Mouse (Mus musculus) heart, adult 11 months (tissue): ENCODE data around the gene Iffo1.
A peak's percentile ranks its signal among the peaks of the same experiment; 100 is the strongest.

Source experiments
- DNase-seq: peaks from one replicate; pipeline ENCODE4 v3.0.0; 2022

Iffo1 gene

DNA sequence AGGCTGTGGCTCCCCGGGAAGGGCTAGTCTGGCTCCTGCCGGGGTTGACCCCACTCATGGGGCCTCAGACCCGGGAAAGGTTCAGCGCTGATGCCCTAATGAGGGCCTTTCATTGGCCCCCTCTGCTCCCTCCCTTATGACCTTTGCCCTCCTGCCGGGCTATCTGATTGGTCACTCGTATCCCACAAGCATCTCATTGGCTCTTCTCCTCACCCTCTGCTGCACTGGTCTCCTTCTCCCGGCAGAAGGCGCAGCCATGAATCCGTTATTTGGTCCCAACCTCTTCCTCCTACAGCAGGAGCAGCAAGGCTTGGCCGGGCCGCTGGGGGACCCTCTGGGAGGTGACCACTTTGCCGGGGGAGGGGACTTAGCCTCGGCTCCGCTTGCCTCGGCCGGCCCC lies at the start of gene Iffo1:
TSS of gene Iffo1 (plus strand) at position 241 of the 400 bp plus-strand sequence.
- peak; percentile 100 for DNase-seq

DNA sequence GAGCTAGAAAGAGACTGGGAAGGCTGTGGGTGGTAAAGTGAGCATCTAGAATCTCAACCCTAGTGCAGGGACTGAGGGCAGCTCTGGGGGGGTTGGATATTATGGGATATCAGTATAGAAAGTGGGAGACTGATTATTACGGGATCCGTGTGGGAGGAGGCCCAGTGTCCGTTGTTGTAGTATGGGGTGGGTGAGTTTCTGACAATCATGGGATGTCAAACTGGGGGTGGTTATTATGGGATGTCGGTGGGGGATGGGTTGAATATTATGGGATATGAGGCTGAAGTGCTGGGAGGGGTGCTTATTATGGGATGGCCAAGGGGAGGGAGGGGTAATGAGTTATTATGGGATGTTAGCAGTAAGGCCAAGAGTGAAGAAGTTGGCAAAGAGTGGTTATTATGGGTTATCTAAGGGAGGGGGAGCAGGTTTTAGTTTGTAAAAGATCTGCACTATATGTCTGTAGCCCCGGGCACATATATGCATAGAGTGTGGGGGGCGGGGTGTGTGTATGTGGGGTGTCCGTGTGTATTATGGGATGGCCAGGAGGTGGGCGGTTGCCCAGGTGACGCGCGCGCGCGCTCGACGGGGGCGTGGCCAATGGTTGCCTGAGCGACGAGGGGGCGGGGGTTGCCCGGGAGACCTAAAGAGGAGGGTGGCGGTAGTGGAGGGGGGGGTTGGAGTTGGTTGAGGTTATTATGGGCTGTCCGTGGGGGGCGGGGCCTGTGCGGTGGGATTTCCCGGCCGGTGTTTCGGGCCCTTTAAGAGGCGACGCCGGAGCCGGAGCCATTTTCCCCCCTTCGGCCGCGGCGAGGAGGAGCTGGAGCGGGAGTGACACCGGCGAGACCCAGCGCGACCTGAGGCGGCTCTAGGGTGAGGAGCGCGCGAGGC lies 49.4 kb upstream of the Iffo1 start, which contains the start of gene Chd4:
TSS of gene Chd4 (plus strand) at position 591 of the 888 bp plus-strand sequence.
- peak; percentile 99 for DNase-seq

DNA sequence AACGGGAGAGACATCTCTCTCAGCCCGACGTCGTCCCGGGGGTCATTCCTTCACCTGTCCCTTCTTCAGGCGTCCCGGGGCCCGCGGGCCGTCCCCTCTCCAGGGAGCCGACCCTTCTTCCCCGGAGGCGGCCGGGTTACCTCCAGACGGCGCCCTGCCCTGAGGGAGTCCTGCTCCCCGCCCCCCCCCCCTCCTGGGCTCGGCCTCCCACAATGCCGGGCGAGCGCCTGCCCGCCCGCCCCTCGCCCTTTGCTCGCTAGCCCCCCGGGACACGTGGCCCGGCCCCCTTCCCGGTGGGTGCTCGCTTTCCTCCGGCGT lies 48.8 kb upstream of the Iffo1 start:
- DNase-seq = no peak

DNA sequence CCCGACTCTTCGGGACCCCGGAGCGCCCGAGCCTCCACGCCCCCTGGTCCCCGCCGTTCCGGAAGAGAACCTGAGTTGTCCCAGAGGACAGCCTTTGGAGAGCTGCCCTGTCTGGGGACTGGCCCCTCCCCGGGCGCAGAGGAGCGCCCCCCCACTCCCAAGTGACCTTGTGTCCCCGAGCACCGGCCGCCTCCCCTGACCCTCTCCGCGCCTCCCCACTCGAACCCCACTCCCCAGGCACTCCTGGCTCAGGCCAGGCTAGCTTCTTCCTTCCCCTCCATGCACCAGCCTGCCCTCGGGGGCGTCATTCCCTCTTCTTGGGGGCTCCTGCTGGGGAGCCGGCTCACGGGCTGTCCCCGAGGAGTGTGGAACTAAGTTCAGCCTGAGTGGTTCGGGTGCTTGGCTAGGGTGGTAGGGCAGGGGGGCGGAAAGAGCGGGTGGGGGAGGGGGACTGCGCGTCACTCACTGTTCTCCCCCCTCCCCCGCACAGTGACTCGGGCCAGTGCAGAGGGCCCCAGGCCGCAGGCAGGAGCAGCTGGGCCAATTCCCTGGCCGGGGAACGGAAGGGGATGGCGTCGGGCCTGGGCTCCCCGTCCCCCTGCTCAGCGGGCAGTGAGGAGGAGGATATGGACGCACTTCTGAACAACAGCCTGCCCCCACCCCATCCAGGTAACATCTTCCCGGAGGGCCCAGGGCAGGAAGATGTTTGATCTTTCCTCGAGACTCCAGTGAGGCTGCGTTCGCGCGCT lies 48.3 kb upstream of the Iffo1 start:
- peak; percentile 98 for DNase-seq

DNA sequence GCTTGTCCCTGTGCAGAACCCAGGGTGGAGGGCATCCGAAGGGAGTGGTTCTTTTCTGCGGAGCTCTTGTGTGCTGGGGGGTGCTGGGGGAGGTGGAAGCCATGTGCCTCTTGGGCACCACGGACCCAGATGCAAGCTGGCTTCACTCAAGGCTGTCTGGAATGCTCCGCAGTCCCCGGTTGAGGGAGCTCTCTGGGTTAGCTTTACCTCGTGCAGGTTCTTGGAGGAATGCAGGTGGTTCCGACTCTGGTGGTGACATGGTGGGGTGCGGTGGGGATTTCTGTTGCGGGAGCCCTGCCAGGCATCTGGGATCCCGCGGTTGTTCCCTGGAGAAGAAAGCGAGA lies 47.7 kb upstream of the Iffo1 start:
- no peak for DNase-seq

DNA sequence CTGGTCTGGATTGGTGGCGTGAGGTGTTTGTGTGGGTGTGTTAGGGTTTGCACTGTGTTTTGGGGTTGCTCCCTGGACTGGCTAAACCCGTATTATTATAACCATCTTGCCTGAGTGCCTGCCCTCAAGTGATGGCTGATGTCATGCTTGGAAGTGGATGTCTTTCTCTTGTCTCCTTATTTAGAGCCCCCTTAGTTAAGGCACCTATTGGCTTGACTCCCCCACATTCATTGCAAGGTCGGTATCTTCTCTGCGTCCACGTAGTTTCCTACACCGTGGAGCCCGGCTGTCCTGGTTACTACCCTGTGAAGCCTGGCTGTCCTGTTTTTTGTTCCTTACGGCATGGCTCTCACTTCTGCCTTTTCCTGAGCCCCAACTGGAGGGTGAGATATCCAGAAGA lies 47.1 kb upstream of the Iffo1 start:
- DNase-seq = peak; percentile 93

DNA sequence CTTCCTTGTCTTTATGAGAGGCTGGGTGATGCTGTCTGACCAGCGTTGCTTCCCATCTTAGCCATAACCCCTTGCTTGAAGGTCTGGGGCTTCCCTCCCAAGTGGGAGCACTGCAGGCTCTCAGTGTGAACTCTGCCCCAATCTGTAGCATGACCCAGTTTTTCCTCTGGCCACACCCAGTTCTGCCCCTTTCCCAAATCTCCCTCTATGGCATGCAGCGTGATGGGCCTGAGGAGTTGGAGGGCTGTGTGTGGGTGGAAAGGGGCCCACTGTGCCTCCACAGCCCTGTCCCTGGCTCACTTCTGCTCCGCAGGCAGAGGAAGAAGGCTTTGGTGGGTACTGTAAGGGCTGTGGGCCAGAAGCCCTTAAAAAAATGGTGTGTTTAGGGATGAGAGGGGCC lies 46.5 kb upstream of the Iffo1 start:
- peak; percentile 93 for DNase-seq

DNA sequence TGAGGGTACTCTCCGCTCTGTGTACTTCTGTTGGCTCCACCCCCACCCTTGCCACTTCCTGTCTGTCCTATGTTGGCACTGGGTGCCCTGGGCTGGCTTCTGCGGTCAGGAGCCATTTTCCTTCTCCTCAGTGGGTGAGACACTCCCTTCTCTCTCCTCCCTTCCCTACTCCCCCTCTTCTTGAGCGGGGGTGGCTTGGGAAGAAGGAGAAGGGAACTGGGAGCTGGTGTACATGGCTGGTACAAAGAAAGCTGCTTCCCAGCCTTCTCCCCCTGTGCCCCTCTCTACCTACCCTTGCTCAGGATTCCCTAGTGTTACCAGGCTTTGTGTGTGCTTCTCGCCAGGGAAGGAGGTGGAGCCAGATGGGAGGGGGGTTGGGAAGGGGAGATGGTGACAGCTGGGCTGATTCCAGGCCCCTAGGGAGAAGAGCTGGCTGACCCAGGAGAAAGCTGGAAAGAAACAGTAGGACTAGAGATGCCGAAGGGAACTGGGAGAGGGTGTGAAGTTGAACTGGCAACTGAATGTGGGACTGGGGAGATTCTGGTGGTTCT lies 45.5 kb upstream of the Iffo1 start:
- peak; percentile 97 for DNase-seq

DNA sequence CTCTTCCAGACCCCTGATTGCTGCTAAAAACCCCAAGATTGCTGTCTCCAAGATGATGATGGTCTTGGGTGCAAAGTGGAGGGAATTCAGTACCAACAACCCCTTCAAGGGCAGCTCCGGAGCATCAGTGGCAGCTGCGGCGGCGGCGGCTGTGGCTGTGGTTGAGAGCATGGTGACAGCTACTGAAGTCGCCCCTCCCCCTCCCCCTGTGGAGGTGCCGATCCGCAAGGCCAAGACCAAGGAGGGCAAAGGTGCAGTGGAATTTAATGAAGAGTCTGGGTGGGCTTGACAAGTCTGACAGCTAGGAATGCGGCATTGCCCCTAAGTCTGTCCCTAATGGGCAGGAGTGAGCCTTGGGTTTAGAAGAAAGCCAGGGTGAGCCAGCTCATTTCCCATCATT lies 43.6 kb upstream of the Iffo1 start:
- peak; percentile 90 for DNase-seq

DNA sequence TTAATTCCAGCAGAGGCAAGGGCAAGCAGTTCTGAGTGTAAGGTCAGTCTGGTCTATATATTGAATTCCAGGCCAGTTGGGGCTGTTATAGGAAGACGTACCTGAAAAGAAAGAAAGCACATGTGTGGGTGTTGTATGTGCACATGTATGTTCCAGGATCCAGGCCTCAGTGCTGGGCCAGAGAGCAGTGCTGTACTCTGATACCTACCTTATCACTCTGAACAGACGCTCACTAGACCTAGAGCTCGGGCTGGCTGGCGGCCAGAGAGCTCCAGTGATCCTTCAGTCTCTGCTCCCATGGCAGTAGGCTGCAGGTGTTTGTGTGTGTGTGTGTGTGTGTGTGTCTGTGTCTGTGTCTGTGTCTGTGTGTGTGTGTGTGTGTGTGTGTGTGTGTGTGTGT lies 40.8 kb upstream of the Iffo1 start:
- peak; percentile 90 for DNase-seq

DNA sequence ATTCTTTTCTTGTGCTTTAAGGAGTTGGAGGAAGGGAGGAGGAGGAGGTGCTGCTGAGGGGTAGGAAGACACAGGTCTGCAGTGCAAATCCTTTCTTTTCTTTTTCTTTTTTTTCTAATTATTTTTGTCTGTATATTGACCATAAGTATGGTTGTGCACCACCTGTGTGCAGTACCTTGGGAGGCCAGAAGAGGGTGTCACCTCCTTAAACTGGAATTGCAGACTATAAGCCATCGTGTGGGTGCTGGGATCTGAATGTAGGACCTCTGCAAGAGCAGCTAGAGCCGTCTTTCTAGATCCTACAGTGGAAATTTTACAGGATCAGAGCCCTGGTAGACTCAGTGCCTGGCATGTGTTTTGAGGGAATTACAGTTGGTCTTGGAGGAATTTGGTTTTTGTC lies 37.3 kb upstream of the Iffo1 start:
- no peak for DNase-seq

DNA sequence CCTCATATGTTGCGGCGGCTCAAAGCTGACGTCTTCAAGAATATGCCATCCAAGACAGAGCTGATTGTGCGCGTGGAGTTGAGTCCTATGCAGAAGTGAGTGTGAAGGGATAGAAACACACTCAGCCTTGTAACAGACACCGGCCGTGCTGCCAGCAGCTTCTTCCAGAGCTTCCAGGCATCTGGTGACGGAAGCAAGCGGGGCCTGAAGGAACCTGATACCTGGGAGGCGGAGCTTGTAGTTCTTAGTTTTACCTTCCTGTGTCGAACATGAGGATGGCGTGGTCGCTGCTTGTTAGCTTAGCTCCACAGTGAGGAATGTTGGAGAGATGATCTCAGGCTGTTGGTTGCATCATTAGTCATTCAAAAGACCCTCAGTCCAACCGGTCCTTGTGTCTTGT lies 35.7 kb upstream of the Iffo1 start:
- peak; percentile 79 for DNase-seq

DNA sequence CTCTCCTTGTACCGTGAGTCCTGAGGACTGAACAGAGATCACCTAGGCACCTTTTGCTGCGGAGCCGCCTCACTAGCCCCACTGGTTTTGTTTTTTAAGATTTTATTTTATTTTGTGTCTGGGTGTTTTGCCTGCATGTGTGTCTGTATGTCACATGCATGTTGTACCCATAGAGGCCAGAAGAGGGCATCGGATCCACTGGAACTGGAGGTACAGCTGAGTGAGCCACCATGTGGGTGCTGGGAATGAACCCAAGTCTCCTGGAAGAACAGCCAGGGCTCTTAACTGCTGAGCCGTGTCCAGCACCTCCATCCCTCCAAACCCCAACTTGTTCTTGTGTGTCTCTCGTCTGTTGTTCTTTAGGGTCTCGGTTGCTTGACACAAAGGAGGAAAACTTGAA lies 34.1 kb upstream of the Iffo1 start:
- DNase-seq = peak; percentile 90

DNA sequence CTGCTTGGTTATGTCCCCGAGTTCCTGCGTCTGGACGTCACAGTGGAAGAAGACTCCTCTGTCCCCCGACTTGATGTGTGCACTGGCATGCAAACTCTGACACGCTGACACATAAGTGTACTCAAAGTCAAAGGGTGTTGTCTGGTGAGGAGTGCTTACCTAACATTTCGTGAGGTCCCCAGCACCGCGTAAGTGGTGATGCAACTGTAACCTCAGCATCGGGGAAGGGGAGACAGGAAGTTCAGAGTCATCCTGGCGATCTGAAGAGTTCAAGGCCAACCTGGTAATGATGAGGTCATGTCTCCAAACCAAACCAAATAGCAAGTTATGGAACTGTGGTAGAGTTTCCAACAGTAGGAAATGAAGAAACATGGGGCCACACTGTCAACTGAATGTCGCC lies 32.5 kb upstream of the Iffo1 start:
- no peak for DNase-seq

DNA sequence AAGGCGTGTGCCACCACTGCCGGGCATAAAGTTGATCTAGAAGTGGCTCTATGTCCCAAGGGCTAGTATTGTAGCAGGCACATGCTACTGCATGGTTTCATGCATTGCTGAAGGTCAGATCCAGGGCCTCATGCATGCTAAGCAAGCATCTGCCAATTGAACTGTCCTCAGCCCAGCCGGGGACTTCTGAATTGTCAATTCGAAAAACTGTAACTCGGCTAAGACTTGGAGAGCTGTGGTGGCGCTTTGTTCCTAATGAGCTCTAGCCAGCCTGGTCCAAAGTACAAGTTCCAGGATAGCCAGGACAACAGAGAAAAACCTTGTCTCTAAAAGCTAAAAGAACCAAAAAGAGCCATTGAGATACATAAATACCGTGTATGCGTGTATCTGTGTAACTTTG lies 25.7 kb upstream of the Iffo1 start:
- no peak for DNase-seq

DNA sequence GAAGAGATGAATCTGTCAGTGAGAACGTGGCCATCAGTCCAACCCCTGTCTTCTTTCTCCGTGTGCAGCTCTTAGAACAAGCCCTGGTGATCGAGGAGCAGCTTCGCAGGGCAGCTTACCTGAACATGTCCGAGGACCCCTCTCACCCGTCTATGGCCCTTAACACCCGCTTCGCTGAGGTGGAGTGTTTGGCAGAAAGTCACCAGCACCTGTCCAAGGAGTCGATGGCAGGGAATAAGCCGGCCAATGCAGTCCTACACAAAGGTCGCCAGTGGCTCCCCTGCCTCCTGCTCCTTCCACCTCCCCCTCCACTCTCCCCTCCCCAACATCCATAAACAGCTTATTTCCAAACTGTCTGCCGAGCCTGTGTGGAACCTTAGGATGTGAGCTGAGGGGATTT lies 16.3 kb upstream of the Iffo1 start:
- peak; percentile 89 for DNase-seq

DNA sequence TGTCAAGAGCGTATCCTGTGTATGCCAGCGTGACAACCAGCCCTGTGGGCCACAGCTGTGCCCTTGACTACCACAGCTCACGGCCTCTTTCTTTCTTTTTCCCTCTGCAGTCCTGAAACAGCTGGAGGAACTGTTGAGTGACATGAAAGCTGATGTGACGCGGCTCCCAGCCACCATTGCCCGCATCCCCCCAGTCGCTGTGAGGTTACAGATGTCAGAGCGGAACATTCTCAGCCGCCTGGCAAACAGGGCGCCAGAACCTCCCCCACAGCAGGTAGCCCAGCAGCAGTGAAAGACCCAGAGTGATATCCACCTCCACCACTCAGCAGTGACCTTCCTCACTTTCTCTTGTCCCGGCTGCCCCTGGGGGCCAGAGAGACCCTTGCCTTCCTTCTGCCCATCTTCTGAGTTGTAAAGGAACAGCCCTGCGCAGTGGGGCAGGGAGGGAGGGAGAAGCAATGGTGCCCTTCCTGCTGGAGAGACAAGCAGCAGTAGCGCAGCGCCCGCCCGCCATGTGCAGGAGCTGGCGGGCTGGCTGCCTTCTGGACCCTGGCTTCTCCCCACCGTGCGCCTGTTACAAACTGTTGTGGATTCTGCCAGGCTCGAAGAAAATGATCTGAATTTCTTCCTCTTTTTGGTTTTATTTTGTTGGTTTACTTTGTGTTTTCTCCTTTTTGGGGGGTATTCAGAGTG lies 15.2 kb upstream of the Iffo1 start:
- DNase-seq = peak; percentile 90

DNA sequence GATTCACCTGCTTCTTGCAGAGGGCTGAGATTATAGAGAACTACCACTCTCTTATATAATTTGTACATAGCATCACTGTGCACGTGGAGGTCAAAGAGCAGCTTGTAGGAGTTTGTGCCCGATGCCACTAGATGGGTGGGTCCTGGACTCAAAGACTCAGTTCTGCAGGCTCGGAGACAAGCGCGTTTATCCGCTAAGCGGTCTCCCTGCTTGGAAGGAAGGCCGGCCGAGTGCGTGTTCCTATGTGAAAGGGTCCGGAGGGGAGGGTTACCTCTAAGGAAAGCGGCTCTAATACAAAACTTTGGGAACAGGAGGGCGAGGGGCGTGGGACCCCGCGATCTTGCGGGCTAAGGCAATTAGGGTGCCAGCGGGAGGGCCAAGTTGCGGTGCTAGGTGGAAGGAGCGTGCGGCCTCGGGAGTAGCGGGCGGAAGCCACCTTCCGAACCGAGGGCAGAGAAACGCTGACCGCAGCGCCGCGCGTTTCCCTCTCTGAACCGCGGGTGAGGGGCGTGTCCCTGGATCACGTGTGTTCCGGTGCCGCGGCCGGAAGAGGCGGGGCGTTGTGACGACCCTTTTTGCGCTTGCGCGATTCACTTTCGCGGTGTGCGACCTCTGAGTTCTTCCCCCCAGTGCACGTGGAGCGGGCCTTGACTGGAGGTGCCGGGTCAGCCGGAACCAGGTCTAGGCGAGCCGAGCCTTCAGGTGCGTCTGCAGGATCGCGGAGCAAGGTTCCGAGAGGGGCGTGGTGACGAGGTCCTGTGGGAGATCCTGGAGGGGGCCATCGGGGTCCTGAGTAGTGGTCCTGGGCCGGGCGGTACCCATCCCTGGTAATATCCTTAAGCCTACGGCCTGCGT lies 13.5 kb upstream of the Iffo1 start, which contains the start of gene Nop2:
TSS of gene Nop2 (plus strand) at position 608 of the 855 bp plus-strand sequence.
- peak; percentile 98 for DNase-seq

DNA sequence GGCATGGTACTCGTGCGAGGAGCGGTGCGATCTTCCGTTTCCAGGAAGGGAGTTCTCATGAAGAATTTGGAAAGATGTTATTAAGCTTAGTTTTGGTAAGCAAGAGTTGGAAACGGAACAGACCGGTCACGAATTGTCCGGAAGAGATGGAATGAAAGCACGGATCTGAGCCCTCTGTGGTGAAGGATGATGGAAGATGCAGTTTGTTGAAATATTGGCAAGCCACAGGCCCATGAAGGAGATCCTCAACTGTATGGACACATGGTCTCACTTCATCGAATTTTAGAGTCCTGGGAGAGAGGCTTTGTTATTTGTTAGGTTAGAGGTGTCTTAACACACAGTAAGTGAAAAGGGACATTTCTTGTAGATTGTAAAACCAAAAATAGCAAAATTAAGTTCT lies 12.6 kb upstream of the Iffo1 start:
- DNase-seq = no peak

DNA sequence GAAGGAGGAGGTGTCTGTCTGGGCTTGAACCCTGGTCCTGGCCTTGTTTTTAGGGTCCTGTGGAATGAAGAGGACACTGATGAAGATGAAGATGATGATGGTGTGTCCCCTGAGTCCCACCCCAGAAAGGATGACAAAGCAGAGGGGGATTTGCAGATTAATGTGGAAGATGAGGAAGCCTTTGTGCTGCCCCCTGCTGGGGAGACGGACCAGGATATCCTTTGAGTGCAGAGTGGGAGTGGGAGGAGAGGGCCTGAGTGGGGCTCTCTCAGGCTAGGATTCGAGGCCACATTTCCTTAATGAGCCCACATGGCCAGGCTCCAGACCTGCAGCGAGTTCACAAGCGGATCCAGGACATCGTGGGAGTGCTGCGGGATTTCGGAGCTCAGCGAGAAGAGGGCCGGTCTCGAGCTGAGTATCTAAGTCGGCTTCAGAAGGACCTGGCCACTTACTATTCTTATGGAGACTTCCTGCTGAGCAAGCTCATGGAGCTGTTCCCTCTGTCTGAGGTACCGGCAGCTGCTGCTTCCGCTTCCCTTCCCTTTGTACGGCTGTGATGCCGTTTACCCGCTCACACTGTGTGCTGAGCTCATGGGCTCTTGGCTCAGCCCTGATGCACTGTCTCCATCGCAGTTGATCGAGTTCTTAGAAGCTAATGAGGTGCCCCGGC lies 7.9 kb upstream of the Iffo1 start:
- DNase-seq = peak; percentile 92

DNA sequence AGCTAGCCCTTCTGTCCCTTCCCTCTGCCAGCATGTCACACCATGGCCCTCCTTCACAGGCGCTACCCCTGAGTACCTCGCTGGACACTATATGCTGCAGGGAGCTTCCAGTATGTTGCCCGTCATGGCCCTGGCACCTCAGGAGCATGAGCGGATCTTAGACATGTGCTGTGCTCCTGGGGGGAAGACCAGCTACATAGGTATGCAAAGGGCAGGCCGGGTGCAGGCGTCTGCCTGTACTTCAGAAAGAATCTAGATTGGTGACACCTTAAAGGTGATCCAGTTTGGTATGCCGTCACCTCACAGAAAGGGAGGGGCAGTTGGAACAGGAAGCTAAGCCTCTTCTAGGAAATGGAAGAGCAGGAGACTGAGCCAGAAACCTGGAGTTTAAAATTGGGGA lies 5.3 kb upstream of the Iffo1 start:
- DNase-seq = peak; percentile 90

DNA sequence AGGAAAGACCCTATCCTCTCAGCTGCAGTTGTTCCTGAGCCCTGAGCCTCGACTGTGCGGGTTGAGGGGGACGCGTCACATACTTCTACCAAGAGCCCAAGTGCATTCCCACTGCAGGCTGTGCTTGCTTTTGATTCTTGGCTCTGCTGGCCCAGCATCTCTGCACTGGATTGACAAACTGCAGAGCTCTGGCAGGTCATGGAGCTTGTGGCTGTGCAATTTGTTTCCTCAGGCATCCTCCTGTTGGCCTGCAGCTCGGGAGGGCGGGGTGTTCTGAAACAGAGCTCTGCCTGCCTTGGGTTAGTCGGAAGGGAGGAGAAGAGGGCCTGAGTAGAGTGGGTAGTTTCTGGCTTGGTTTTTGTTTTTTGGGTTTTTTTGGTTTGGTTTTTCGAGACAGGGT lies 2.6 kb upstream of the Iffo1 start:
- no peak for DNase-seq
